Mouse (Mus musculus): ENCODE data around the gene Dnttip1. TPM values are rescaled to one million over a fixed set of nuclear protein-coding genes. Genes with fewer than 3 reads are reported as not detected.

Dnttip1 gene
- polyA plus RNA-seq, 1 experiment from 2014 or later: 60.0 TPM

GRCm38 (mm10) chr2:164746693-164747092, 910 bp downstream of the Dnttip1 start:
- Histone ChIP-seq H3K4me1 (ENCODE audit: control insufficient read depth, insufficient read depth, low read depth, low read length) (peaks cover 20% of the 10 kb centered on the region), H3K27me3 (replicated peaks; ENCODE audit: control insufficient read depth, insufficient read depth, low read length) (no peaks in the 10 kb centered on the region)

GRCm38 (mm10) chr2:164748191-164748590, 2.4 kb downstream of the Dnttip1 start:
- peaks cover 9% of the 10 kb centered on the region for H3K36me3 ChIP-seq (ENCODE audit: control insufficient read depth, insufficient read depth, low read length)
- H3K27ac ChIP-seq (ENCODE audit: low read depth, low read length): no peak overlapping the region
- no peak overlapping the region for H3K4me2 ChIP-seq (ENCODE audit: low read length)
- 92% methylated on average over 4 of the region's 4 CpGs for WGBS
- H3K4me1 ChIP-seq (ENCODE audit: control insufficient read depth, insufficient read depth, low read depth, low read length): peaks cover 20% of the 10 kb centered on the region
- H3K4me3 ChIP-seq (ENCODE audit: low read length): no peak overlapping the region
- no peak overlapping the region for H3K9ac ChIP-seq (ENCODE audit: low read depth, low read length)
- H3K27me3 ChIP-seq (replicated peaks; ENCODE audit: control insufficient read depth, insufficient read depth, low read length): no peaks in the 10 kb centered on the region
- no peak for ATAC-seq
- H3K9me3 ChIP-seq (ENCODE audit: control insufficient read depth, low read length): no peaks in the 10 kb centered on the region

More at GRCm38 (mm10) chr2:164746693-164747092, 910 bp downstream of the Dnttip1 start:
- H3K36me3 ChIP-seq (ENCODE audit: control insufficient read depth, insufficient read depth, low read length): peaks cover 4% of the 10 kb centered on the region; the same call in 1 of the 2 replicates
- peak overlapping the region; percentile 97 for H3K4me3 ChIP-seq (ENCODE audit: low read length)
- 62% methylated on average over 8 of the region's 8 CpGs for WGBS
- peak overlapping the region; percentile 92 for H3K4me2 ChIP-seq (ENCODE audit: low read length)
- no peaks in the 10 kb centered on the region for H3K9me3 ChIP-seq (ENCODE audit: control insufficient read depth, low read length)
- H3K9ac ChIP-seq (ENCODE audit: low read depth, low read length): peak overlapping the region; percentile 96
- no peak overlapping the region for H3K27ac ChIP-seq (ENCODE audit: low read depth, low read length)
- ATAC-seq: no peak

GRCm38 (mm10) chr2:164748991-164749390, 3.2 kb downstream of the Dnttip1 start:
- H3K9me3 ChIP-seq (ENCODE audit: control insufficient read depth, low read length): no peaks in the 10 kb centered on the region
- H3K36me3 ChIP-seq (ENCODE audit: control insufficient read depth, insufficient read depth, low read length): peaks cover 13% of the 10 kb centered on the region

GRCm38 (mm10) chr2:164752454-164752853, 6.7 kb downstream of the Dnttip1 start:
- H3K4me3 ChIP-seq (ENCODE audit: low read length): no peak overlapping the region
- no peaks in the 10 kb centered on the region for H3K9me3 ChIP-seq (ENCODE audit: control insufficient read depth, low read length)
- peaks cover 43% of the 10 kb centered on the region for H3K36me3 ChIP-seq (ENCODE audit: control insufficient read depth, insufficient read depth, low read length)
- no peak overlapping the region for H3K27ac ChIP-seq (ENCODE audit: low read depth, low read length)
- H3K4me2 ChIP-seq (ENCODE audit: low read length): no peak overlapping the region
- peaks cover 2% of the 10 kb centered on the region for H3K4me1 ChIP-seq (ENCODE audit: control insufficient read depth, insufficient read depth, low read depth, low read length)
- H3K9ac ChIP-seq (ENCODE audit: low read depth, low read length): no peak overlapping the region
- 83% methylated on average over 2 of the region's 2 CpGs for WGBS
- no peaks in the 10 kb centered on the region for H3K27me3 ChIP-seq (replicated peaks; ENCODE audit: control insufficient read depth, insufficient read depth, low read length)
- ATAC-seq: no peak

More at GRCm38 (mm10) chr2:164748991-164749390, 3.2 kb downstream of the Dnttip1 start:
- H3K27me3 ChIP-seq (replicated peaks; ENCODE audit: control insufficient read depth, insufficient read depth, low read length): no peaks in the 10 kb centered on the region
- no peak overlapping the region for H3K27ac ChIP-seq (ENCODE audit: low read depth, low read length)
- peaks cover 20% of the 10 kb centered on the region for H3K4me1 ChIP-seq (ENCODE audit: control insufficient read depth, insufficient read depth, low read depth, low read length)
- ATAC-seq: no peak
- H3K9ac ChIP-seq (ENCODE audit: low read depth, low read length): no peak overlapping the region
- no peak overlapping the region for H3K4me2 ChIP-seq (ENCODE audit: low read length)
- WGBS: 90% methylated on average over 6 of the region's 6 CpGs
- H3K4me3 ChIP-seq (ENCODE audit: low read length): no peak overlapping the region

GRCm38 (mm10) chr2:164754105-164754504, 8.3 kb downstream of the Dnttip1 start:
- H3K36me3 ChIP-seq (ENCODE audit: control insufficient read depth, insufficient read depth, low read length): peaks cover 45% of the 10 kb centered on the region

GRCm38 (mm10) chr2:164754800-164755199, 9.0 kb downstream of the Dnttip1 start:
- 86% methylated on average over 2 of the region's 2 CpGs for WGBS
- H3K4me3 ChIP-seq (ENCODE audit: low read length): no peak overlapping the region
- peaks cover 49% of the 10 kb centered on the region for H3K36me3 ChIP-seq (ENCODE audit: control insufficient read depth, insufficient read depth, low read length)
- no peak overlapping the region for H3K9ac ChIP-seq (ENCODE audit: low read depth, low read length)
- no peaks in the 10 kb centered on the region for H3K4me1 ChIP-seq (ENCODE audit: control insufficient read depth, insufficient read depth, low read depth, low read length)
- no peaks in the 10 kb centered on the region for H3K27me3 ChIP-seq (replicated peaks; ENCODE audit: control insufficient read depth, insufficient read depth, low read length)
- H3K4me2 ChIP-seq (ENCODE audit: low read length): no peak overlapping the region
- H3K27ac ChIP-seq (ENCODE audit: low read depth, low read length): no peak overlapping the region
- no peak for ATAC-seq
- no peaks in the 10 kb centered on the region for H3K9me3 ChIP-seq (ENCODE audit: control insufficient read depth, low read length)

More at GRCm38 (mm10) chr2:164754105-164754504, 8.3 kb downstream of the Dnttip1 start:
- no peaks in the 10 kb centered on the region for H3K4me1 ChIP-seq (ENCODE audit: control insufficient read depth, insufficient read depth, low read depth, low read length)
- H3K9me3 ChIP-seq (ENCODE audit: control insufficient read depth, low read length): no peaks in the 10 kb centered on the region
- no peak overlapping the region for H3K4me2 ChIP-seq (ENCODE audit: low read length)
- H3K4me3 ChIP-seq (ENCODE audit: low read length): no peak overlapping the region
- H3K9ac ChIP-seq (ENCODE audit: low read depth, low read length): no peak overlapping the region
- H3K27ac ChIP-seq (ENCODE audit: low read depth, low read length): no peak overlapping the region
- no peak for ATAC-seq
- WGBS: 90% methylated on average over 11 of the region's 11 CpGs
- no peaks in the 10 kb centered on the region for H3K27me3 ChIP-seq (replicated peaks; ENCODE audit: control insufficient read depth, insufficient read depth, low read length)

- H3K36me3 ChIP-seq (ENCODE audit: control insufficient read depth, insufficient read depth, low read length): peaks cover 54% of the 10 kb centered on the region
- ATAC-seq: no peak
- no peaks in the 10 kb centered on the region for H3K27me3 ChIP-seq (replicated peaks; ENCODE audit: control insufficient read depth, insufficient read depth, low read length)
- WGBS: 97% methylated on average over 8 of the region's 11 CpGs
- H3K27ac ChIP-seq (ENCODE audit: low read depth, low read length): no peak overlapping the region
- no peak overlapping the region for H3K4me2 ChIP-seq (ENCODE audit: low read length)
- no peaks in the 10 kb centered on the region for H3K9me3 ChIP-seq (ENCODE audit: control insufficient read depth, low read length)
- no peak overlapping the region for H3K4me3 ChIP-seq (ENCODE audit: low read length)
- H3K9ac ChIP-seq (ENCODE audit: low read depth, low read length): no peak overlapping the region
- H3K4me1 ChIP-seq (ENCODE audit: control insufficient read depth, insufficient read depth, low read depth, low read length): no peaks in the 10 kb centered on the region
These were observed 12.1 kb downstream of the Dnttip1 start for GRCm38 (mm10) chr2:164757841-164758240.

- no peak for ATAC-seq
- Histone ChIP-seq H3K27ac (ENCODE audit: low read depth, low read length) (no peak overlapping the region), H3K9ac (ENCODE audit: low read depth, low read length) (no peak overlapping the region), H3K9me3 (ENCODE audit: control insufficient read depth, low read length) (no peaks in the 10 kb centered on the region), H3K4me2 (ENCODE audit: low read length) (no peak overlapping the region), H3K4me1 (ENCODE audit: control insufficient read depth, insufficient read depth, low read depth, low read length) (no peaks in the 10 kb centered on the region), H3K36me3 (ENCODE audit: control insufficient read depth, insufficient read depth, low read length) (peaks cover 53% of the 10 kb centered on the region), H3K27me3 (replicated peaks; ENCODE audit: control insufficient read depth, insufficient read depth, low read length) (no peaks in the 10 kb centered on the region), H3K4me3 (ENCODE audit: low read length) (no peak overlapping the region)
- 83% methylated on average over 1 of the region's 1 CpGs for WGBS
These were observed 12.9 kb downstream of the Dnttip1 start for GRCm38 (mm10) chr2:164758692-164759091.

GRCm38 (mm10) chr2:164760059-164760833, 14.5 kb downstream of the Dnttip1 start:
- Histone ChIP-seq H3K36me3 (ENCODE audit: control insufficient read depth, insufficient read depth, low read length) (peaks cover 48% of the 10 kb centered on the region), H3K27me3 (replicated peaks; ENCODE audit: control insufficient read depth, insufficient read depth, low read length) (no peaks in the 10 kb centered on the region), H3K9ac (ENCODE audit: low read depth, low read length) (no peak overlapping the region), H3K4me2 (ENCODE audit: low read length) (no peak overlapping the region), H3K4me1 (ENCODE audit: control insufficient read depth, insufficient read depth, low read depth, low read length) (no peaks in the 10 kb centered on the region), H3K9me3 (ENCODE audit: control insufficient read depth, low read length) (no peaks in the 10 kb centered on the region), H3K27ac (ENCODE audit: low read depth, low read length) (no peak overlapping the region), H3K4me3 (ENCODE audit: low read length) (no peak overlapping the region)
- WGBS: 92% methylated on average over 4 of the region's 4 CpGs
- no peak for ATAC-seq
